Comparison of ENCODE assay signal across 8 mouse cellular contexts in genomic region chr17:45432706-45433398, GRCm38 (mm10). TPM values are rescaled to one million over a fixed set of nuclear protein-coding genes. Genes with fewer than 3 reads are reported as not detected.
DNase-seq lines count a peak whose midpoint lies in the region; ATAC-seq and TF ChIP-seq lines count a peak whose summit lies in the region.

No protein-coding gene starts in this region.

- no peaks in the 10 kb centered on the region for H3K27me3 ChIP-seq in heart, embryonic 16.5 days (ENCODE audit: control insufficient read depth, insufficient read depth, low read length)
- no peaks in the 10 kb centered on the region for H3K27me3 ChIP-seq in E14TG2a.4 (ENCODE audit: insufficient read depth, low read length)
- no peaks in the 10 kb centered on the region for H3K27me3 ChIP-seq in embryonic facial prominence, embryonic 11.5 days (ENCODE audit: control insufficient read depth, insufficient read depth, low read length)
- H3K27me3 ChIP-seq in intestine, embryonic 14.5 days (replicated peaks; ENCODE audit: control insufficient read depth, insufficient read depth, low read length), result no peaks in the 10 kb centered on the region
- no peaks in the 10 kb centered on the region for H3K27me3 ChIP-seq in midbrain, embryonic 13.5 days

- DNase-seq in heart, adult 18-20 months, result no peak
- DNase-seq in embryonic facial prominence, embryonic 11.5 days (ENCODE audit: low spot score), result no peak
- DNase-seq in intestine, embryonic 14.5 days (ENCODE audit: low spot score), result no peak
- no peak for DNase-seq in kidney, postnatal 14 days
- DNase-seq in adrenal gland, postnatal 25 days, result no peak

- peak overlapping the region; percentile 96 for H3K27ac ChIP-seq in heart, embryonic 16.5 days (ENCODE audit: low read length)
- H3K27ac ChIP-seq in embryonic facial prominence, embryonic 11.5 days (replicated peaks; ENCODE audit: low read depth, low read length), result peak overlapping the region; percentile 73
- H3K27ac ChIP-seq in intestine, embryonic 14.5 days (ENCODE audit: low read depth), result peak overlapping the region; percentile 97
- H3K27ac ChIP-seq in midbrain, embryonic 13.5 days, result peak overlapping the region; percentile 92

- H3K4me3 ChIP-seq in heart, embryonic 16.5 days (ENCODE audit: low read length), result peak overlapping the region; percentile 79
- peak overlapping the region; percentile 98 for H3K4me3 ChIP-seq in E14TG2a.4 (replicated peaks; ENCODE audit: low read length)
- H3K4me3 ChIP-seq in embryonic facial prominence, embryonic 11.5 days (ENCODE audit: low read depth, low read length), result peak overlapping the region; percentile 82
- peak overlapping the region; percentile 82 for H3K4me3 ChIP-seq in intestine, embryonic 14.5 days (ENCODE audit: low read depth, low read length)
- H3K4me3 ChIP-seq in midbrain, embryonic 13.5 days (replicated peaks), result peak overlapping the region; percentile 86

- no peak for TF ChIP-seq CTCF in E14TG2a.4 (conservative IDR thresholded peaks at IDR 0.05; ENCODE audit: low read length)

- H3K4me1 ChIP-seq in heart, embryonic 16.5 days (ENCODE audit: control insufficient read depth, insufficient read depth, low read length), result peaks cover 20% of the 10 kb centered on the region
- H3K4me1 ChIP-seq in E14TG2a.4 (replicated peaks; ENCODE audit: low read depth, low read length), result peaks cover 41% of the 10 kb centered on the region
- H3K4me1 ChIP-seq in embryonic facial prominence, embryonic 11.5 days (ENCODE audit: control insufficient read depth, insufficient read depth, low read length), result peaks cover 4% of the 10 kb centered on the region
- peaks cover 21% of the 10 kb centered on the region for H3K4me1 ChIP-seq in intestine, embryonic 14.5 days (replicated peaks; ENCODE audit: control insufficient read depth, insufficient read depth, low read length)
- H3K4me1 ChIP-seq in midbrain, embryonic 13.5 days (replicated peaks), result peaks cover 31% of the 10 kb centered on the region

- H3K9me3 ChIP-seq in heart, embryonic 16.5 days (replicated peaks; ENCODE audit: control insufficient read depth, low read length), result no peaks in the 10 kb centered on the region
- H3K9me3 ChIP-seq in E14TG2a.4 (ENCODE audit: low read length), result no peaks in the 10 kb centered on the region
- H3K9me3 ChIP-seq in embryonic facial prominence, embryonic 11.5 days (replicated peaks; ENCODE audit: control insufficient read depth, low read length), result no peaks in the 10 kb centered on the region
- H3K9me3 ChIP-seq in intestine, embryonic 14.5 days (ENCODE audit: control insufficient read depth, low read length), result no peaks in the 10 kb centered on the region
- H3K9me3 ChIP-seq in midbrain, embryonic 13.5 days, result no peaks in the 10 kb centered on the region

- peak overlapping the region; percentile 90 for H3K9ac ChIP-seq in heart, embryonic 16.5 days (ENCODE audit: low read length)
- H3K9ac ChIP-seq in embryonic facial prominence, embryonic 11.5 days (replicated peaks; ENCODE audit: low read length), result peak overlapping the region; percentile 86
- H3K9ac ChIP-seq in intestine, embryonic 14.5 days (ENCODE audit: low read length), result peak overlapping the region; percentile 88
- H3K9ac ChIP-seq in midbrain, embryonic 13.5 days (replicated peaks), result peak overlapping the region; percentile 91

- ATAC-seq in heart, embryonic 16.5 days (replicated peaks; ENCODE audit: extremely low read depth, insufficient read depth, low FRiP score), result peak; percentile 66
- peak; percentile 69 for ATAC-seq in embryonic facial prominence, embryonic 11.5 days (replicated peaks; ENCODE audit: insufficient number of reproducible peaks, low FRiP score, low TSS enrichment, low read depth)
- peak; percentile 68 for ATAC-seq in intestine, embryonic 14.5 days (replicated peaks; ENCODE audit: low FRiP score, low TSS enrichment, low read depth)
- peak; percentile 85 for ATAC-seq in midbrain, embryonic 13.5 days

- no peaks in the 10 kb centered on the region for H3K36me3 ChIP-seq in heart, embryonic 16.5 days (ENCODE audit: control insufficient read depth, insufficient read depth)
- peaks cover 39% of the 10 kb centered on the region for H3K36me3 ChIP-seq in E14TG2a.4 (ENCODE audit: insufficient read depth, low read length)
- no peaks in the 10 kb centered on the region for H3K36me3 ChIP-seq in embryonic facial prominence, embryonic 11.5 days (replicated peaks; ENCODE audit: control insufficient read depth, insufficient read depth, low read depth, low read length)
- peaks cover 13% of the 10 kb centered on the region for H3K36me3 ChIP-seq in intestine, embryonic 14.5 days (ENCODE audit: control insufficient read depth, insufficient read depth, low read length)
- H3K36me3 ChIP-seq in midbrain, embryonic 13.5 days, result peaks cover 14% of the 10 kb centered on the region

- peak overlapping the region; percentile 81 for H3K4me2 ChIP-seq in heart, embryonic 16.5 days (ENCODE audit: low read depth, low read length)
- H3K4me2 ChIP-seq in embryonic facial prominence, embryonic 11.5 days (ENCODE audit: low read depth, low read length), result peak overlapping the region; percentile 87
- H3K4me2 ChIP-seq in intestine, embryonic 14.5 days (ENCODE audit: low read length), result peak overlapping the region; percentile 78
- H3K4me2 ChIP-seq in midbrain, embryonic 13.5 days (replicated peaks), result peak overlapping the region; percentile 94

- under 1% methylated on average over 62 of the region's 62 CpGs for WGBS in heart, embryonic 16.5 days
- 1% methylated on average over 62 of the region's 62 CpGs for WGBS in embryonic facial prominence, embryonic 11.5 days
- under 1% methylated on average over 54 of the region's 62 CpGs for WGBS in intestine, embryonic 14.5 days
- under 1% methylated on average over 62 of the region's 62 CpGs for whole genome bisulfite sequencing in midbrain, embryonic 13.5 days

RNA-seq across cellular contexts. Expression of gene Cdc5l, which starts 0.7 kb away (rescaled TPM):
- polyA plus RNA-seq in heart, embryonic 16.5 days (2015; fragmentation: Nextera tagmentation; extraction: Ambion mirVana), result 46.2 and 49.5 TPM in 2 replicates
- 10 to 100 TPM; 38.0 to 38.2 TPM for total RNA-seq in heart, adult 18-20 months (2021)
- 88.6 and 97.6 TPM in 2 replicates for polyA plus RNA-seq in embryonic facial prominence, embryonic 11.5 days (2014; fragmentation: Nextera tagmentation; extraction: Ambion mirVana)
- polyA plus RNA-seq in intestine, embryonic 14.5 days (2014; fragmentation: Nextera tagmentation; extraction: Ambion mirVana), result 62.6 and 68.3 TPM in 2 replicates
- 70.8 and 74.8 TPM in 2 replicates for polyA plus RNA-seq in midbrain, embryonic 13.5 days (2015; fragmentation: Nextera tagmentation; extraction: Ambion mirVana)
- total RNA-seq in adrenal gland, postnatal 25 days (2021), result 42.3 and 44.1 TPM in 2 replicates

RNA-seq across cellular contexts. Expression of gene Spats1, which starts 42.4 kb away (rescaled TPM):
- 1.2 and 1.5 TPM in 2 replicates for polyA plus RNA-seq in heart, embryonic 16.5 days (2015; fragmentation: Nextera tagmentation; extraction: Ambion mirVana)
- under 1 TPM in 1 of 2 experiments, not detected in 1; 0.33 TPM for total RNA-seq in heart, adult 18-20 months (2021)
- 0.17 and 0.26 TPM in 2 replicates for polyA plus RNA-seq in embryonic facial prominence, embryonic 11.5 days (2014; fragmentation: Nextera tagmentation; extraction: Ambion mirVana)
- polyA plus RNA-seq in intestine, embryonic 14.5 days (2014; fragmentation: Nextera tagmentation; extraction: Ambion mirVana), result 0.59 and 0.65 TPM in 2 replicates
- polyA plus RNA-seq in midbrain, embryonic 13.5 days (2015; fragmentation: Nextera tagmentation; extraction: Ambion mirVana), result 1.4 TPM in 2 replicates
- total RNA-seq in adrenal gland, postnatal 25 days (2021), result 0.24 TPM in 1 of 2 replicates, not detected in the other
